Mouse (Mus musculus) forebrain, embryonic 10.5 days (tissue): ENCODE data around the gene Shc2. TPM values are rescaled to one million over a fixed set of nuclear protein-coding genes. Genes with fewer than 3 reads are reported as not detected.
A peak's percentile ranks its signal among the peaks of the same experiment; 100 is the strongest.

Experiments
- DNase-seq: peaks from one replicate; pipeline ENCODE4 v3.0.0-alpha.2; 2017; ENCODE audit warnings: low spot score; ENCODE audit errors: extremely low spot score
- H3K27ac ChIP-seq: fragments of 300-500 bp; sonication (generic); 2 replicates; pipeline ENCODE4 v1.5.1; 2016; ENCODE audit warnings: mild to moderate bottlenecking
- H3K27me3 ChIP-seq: fragments of 300-500 bp; sonication (generic); 2 replicates; pipeline ENCODE4 v1.6.1; 2016; ENCODE audit warnings: mild to moderate bottlenecking; ENCODE audit not compliant: poor library complexity, severe bottlenecking
- H3K36me3 ChIP-seq: fragments of 300-500 bp; sonication (generic); replicated peaks from 2 replicates; pipeline ENCODE4 v1.6.1; 2016; ENCODE audit warnings: mild to moderate bottlenecking, moderate library complexity
- H3K4me1 ChIP-seq: fragments of 300-500 bp; sonication (generic); 2 replicates; pipeline ENCODE4 v1.6.1; 2016
- H3K4me3 ChIP-seq: fragments of 300-500 bp; sonication (generic); 2 replicates; pipeline ENCODE4 v1.5.1; 2016; ENCODE audit warnings: mild to moderate bottlenecking, moderate library complexity
- H3K9me3 ChIP-seq: fragments of 300-500 bp; sonication (generic); 2 replicates; pipeline ENCODE4 v1.6.1; 2016; ENCODE audit warnings: mild to moderate bottlenecking, moderate library complexity
- WGBS: fragments of 180-500 bp; shearing (Covaris S2); methylation state at CpG from one replicate; pipeline ENCODE4 v1.1.7; 2016; 5-methylcytosine and 5-hydroxymethylcytosine counted together
- polyA plus RNA-seq: library from polyadenylated mRNA; unstranded; fragments of >200 nt; fragmentation: Nextera tagmentation; extraction: Ambion mirVana; gene quantifications from 2 replicates; pipeline ENCODE4 v1.2.1, GENCODE M21; 2016

The Shc2 gene
- polyA plus RNA-seq, 1 experiment from 2014 or later = 9.5 TPM

- WGBS = 40% methylated on average over 13 of the region's 13 CpGs
- no peak for DNase-seq
- H3K9me3 ChIP-seq = no peaks in the 10 kb centered on the region
- no peak overlapping the region for H3K4me3 ChIP-seq
- H3K27ac ChIP-seq = no peak overlapping the region
- H3K4me1 ChIP-seq = no peaks in the 10 kb centered on the region
- H3K36me3 ChIP-seq = no peaks in the 10 kb centered on the region
- H3K27me3 ChIP-seq = peaks cover 22% of the 10 kb centered on the region
Observed at GRCm38 (mm10) chr10:79597051-79597935, 40.4 kb downstream of the Shc2 start.

DNA sequence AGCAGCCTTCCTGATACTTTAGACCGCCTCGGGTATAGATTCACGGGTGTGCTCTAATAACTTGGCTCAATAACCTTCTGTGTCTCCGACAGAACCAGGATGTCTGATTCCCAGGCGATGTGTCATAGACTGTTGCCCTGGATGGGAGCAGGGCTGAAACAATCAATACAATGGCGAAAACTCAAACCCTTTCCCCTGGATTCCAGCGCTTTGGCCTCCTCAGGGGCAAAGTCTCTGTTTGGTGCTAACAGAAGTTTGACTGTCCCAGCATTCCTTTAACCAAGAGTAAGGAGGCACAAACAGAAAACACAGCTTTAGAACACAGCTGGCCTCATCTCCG lies 42.2 kb downstream of the Shc2 start:
- H3K9me3 ChIP-seq = no peaks in the 10 kb centered on the region
- H3K27me3 ChIP-seq = peaks cover 22% of the 10 kb centered on the region
- H3K36me3 ChIP-seq = no peaks in the 10 kb centered on the region
- no peak overlapping the region for H3K27ac ChIP-seq
- no peak overlapping the region for H3K4me3 ChIP-seq
- no peak for DNase-seq
- H3K4me1 ChIP-seq = no peaks in the 10 kb centered on the region
- 65% methylated on average over 8 of the region's 8 CpGs for WGBS

- peaks cover 22% of the 10 kb centered on the region for H3K27me3 ChIP-seq
- no peaks in the 10 kb centered on the region for H3K4me1 ChIP-seq
- H3K4me3 ChIP-seq = 0 out of 2 replicates have a peak overlapping the region, but pooled peaks have one; percentile 7
- WGBS = 20% methylated on average over 17 of the region's 17 CpGs
- no peak overlapping the region for H3K27ac ChIP-seq
- no peaks in the 10 kb centered on the region for H3K36me3 ChIP-seq
- no peaks in the 10 kb centered on the region for H3K9me3 ChIP-seq
- DNase-seq = peak; percentile 58
Observed at GRCm38 (mm10) chr10:79594872-79595589, 42.7 kb downstream of the Shc2 start.

- Histone ChIP-seq H3K4me1 (no peaks in the 10 kb centered on the region), H3K36me3 (no peaks in the 10 kb centered on the region), H3K4me3 (no peak overlapping the region), H3K27me3 (peaks cover 22% of the 10 kb centered on the region), H3K9me3 (no peaks in the 10 kb centered on the region), H3K27ac (no peak overlapping the region)
- 69% methylated on average over 6 of the region's 6 CpGs for WGBS
- no peak for DNase-seq
Observed at GRCm38 (mm10) chr10:79594111-79594510, 43.6 kb downstream of the Shc2 start.

DNA sequence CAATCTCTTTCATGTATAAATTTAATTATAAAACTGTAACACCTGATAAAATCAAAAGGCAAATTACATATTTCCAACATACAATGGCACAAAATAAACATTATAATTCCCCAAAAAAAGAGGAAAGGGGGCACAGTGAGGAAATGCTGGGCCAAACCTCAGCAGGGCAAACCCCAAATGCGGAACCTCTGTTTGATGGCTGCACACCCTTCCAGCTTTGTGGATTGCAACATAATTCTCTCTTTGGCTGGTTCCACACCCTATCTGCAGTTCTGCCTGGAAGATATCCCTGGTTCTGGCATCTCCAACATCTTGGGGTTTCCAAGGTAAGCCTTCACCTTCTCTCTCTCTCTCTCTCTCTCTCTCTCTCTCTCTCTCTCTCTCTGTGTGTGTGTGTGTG lies 47.0 kb downstream of the Shc2 start:
- Histone ChIP-seq H3K4me3 (no peak overlapping the region), H3K4me1 (no peaks in the 10 kb centered on the region), H3K9me3 (no peaks in the 10 kb centered on the region), H3K27me3 (peaks cover 19% of the 10 kb centered on the region), H3K36me3 (no peaks in the 10 kb centered on the region), H3K27ac (no peak overlapping the region)
- no peak for DNase-seq
- WGBS = 100% methylated on average over 1 of the region's 1 CpGs

DNA sequence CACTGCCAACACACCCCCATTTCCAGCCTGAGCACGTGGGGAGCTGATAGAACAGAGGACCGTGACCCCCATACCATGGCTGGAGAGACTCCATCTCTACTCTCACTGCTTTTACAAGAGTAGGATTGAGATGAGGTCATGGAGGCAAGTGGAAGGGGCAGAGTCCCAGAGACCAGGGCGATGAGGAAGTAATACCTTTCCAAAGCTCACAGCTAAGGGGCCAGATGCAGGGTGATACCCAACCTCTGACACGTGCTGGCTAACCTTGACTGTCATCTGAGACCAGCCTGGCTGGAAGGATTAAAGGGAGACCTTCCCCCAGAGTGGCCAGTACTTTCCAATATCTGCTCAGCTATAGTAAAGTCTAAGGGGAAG lies 50.0 kb downstream of the Shc2 start:
- H3K27me3 ChIP-seq = no peaks in the 10 kb centered on the region

DNA sequence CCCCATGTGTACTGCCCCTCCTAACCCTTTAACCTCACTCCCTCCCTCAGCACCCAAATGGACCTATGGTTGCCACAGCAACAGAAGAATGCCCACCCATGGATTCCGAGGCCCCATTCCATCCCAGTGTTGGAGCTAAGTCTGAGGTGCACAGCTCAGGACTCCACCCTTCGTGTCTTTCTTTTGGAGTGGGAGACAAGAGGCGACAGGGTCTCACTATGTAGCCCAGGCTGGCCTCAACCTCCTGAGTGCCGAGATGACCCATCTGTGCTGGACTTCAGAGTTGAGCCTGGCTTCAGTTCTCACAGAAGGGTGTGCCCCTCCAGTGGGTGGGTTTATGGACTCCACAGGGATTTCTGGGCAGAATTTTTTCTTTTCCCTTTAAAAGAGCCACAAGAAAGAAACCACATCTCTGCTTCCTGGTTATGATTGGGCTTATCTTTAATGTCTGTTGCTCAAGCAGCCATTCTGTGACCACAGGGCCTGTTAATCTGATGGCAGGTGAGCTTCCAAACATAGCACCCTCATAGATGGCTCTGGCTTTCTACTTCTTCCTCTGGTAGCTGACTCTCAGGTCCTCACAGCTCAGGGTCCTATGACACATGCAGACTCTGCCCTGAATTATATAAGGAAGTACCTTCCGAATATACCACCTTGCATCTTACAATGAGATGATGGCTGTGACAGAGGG lies 50.5 kb downstream of the Shc2 start, which contains the start of gene Theg:
Gene Theg, minus strand, starts transcription at position 271 of the 691 bp plus-strand sequence.
- H3K36me3 ChIP-seq = no peaks in the 10 kb centered on the region
- DNase-seq = no peak
- WGBS = 86% methylated on average over 5 of the region's 5 CpGs
- no peaks in the 10 kb centered on the region for H3K27me3 ChIP-seq
- no peak within 1 kb of the TSS for H3K27ac ChIP-seq
- no peaks in the 10 kb centered on the region for H3K4me1 ChIP-seq
- no peaks in the 10 kb centered on the region for H3K9me3 ChIP-seq
- no peak within 1 kb of the TSS for H3K4me3 ChIP-seq

More for the DNA sequence above, 50.0 kb downstream of the Shc2 start:
- no peak overlapping the region for H3K27ac ChIP-seq
- no peak for DNase-seq
- no peak overlapping the region for H3K4me3 ChIP-seq
- H3K36me3 ChIP-seq = no peaks in the 10 kb centered on the region
- H3K4me1 ChIP-seq = no peaks in the 10 kb centered on the region
- H3K9me3 ChIP-seq = no peaks in the 10 kb centered on the region
- 72% methylated on average over 4 of the region's 4 CpGs for WGBS

- no peaks in the 10 kb centered on the region for H3K9me3 ChIP-seq
- H3K4me1 ChIP-seq = no peaks in the 10 kb centered on the region
- H3K27ac ChIP-seq = no peak overlapping the region
- H3K27me3 ChIP-seq = no peaks in the 10 kb centered on the region
- H3K4me3 ChIP-seq = no peak overlapping the region
- DNase-seq = no peak
- 85% methylated on average over 8 of the region's 8 CpGs for WGBS
- no peaks in the 10 kb centered on the region for H3K36me3 ChIP-seq
Observed at GRCm38 (mm10) chr10:79586243-79586642, 51.5 kb downstream of the Shc2 start.

GRCm38 (mm10) chr10:79585723-79586122 lies 52.0 kb downstream of the Shc2 start:
- H3K27me3 ChIP-seq = no peaks in the 10 kb centered on the region
- H3K4me1 ChIP-seq = no peaks in the 10 kb centered on the region
- no peak overlapping the region for H3K27ac ChIP-seq
- H3K4me3 ChIP-seq = no peak overlapping the region
- WGBS = 94% methylated on average over 5 of the region's 5 CpGs
- H3K36me3 ChIP-seq = no peaks in the 10 kb centered on the region
- no peak for DNase-seq
- H3K9me3 ChIP-seq = no peaks in the 10 kb centered on the region

DNA sequence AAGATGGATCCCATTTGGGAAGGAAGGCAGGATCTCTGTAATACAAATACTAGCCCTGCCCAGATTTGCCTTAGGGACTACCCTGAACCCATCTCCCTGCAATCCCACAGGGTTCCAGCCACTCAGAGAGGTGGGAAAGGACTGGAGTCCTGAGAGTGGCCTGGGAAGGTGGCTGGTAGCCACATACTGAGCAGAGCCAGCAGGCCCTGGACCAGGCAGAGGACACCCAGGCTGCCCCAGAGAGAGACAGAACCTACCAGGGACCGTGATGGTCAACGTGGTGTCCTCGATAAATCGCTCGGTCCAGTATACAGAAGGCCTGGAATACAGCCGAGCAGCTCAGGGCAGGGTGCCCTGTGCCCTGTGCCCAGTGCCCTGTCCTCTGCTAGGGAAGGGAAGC lies 52.6 kb downstream of the Shc2 start:
- no peak overlapping the region for H3K27ac ChIP-seq
- H3K9me3 ChIP-seq = no peaks in the 10 kb centered on the region
- DNase-seq = no peak
- WGBS = 92% methylated on average over 6 of the region's 6 CpGs
- no peaks in the 10 kb centered on the region for H3K36me3 ChIP-seq
- no peaks in the 10 kb centered on the region for H3K4me1 ChIP-seq
- H3K27me3 ChIP-seq = peaks cover 4% of the 10 kb centered on the region; the same call in 1 of the 2 replicates
- H3K4me3 ChIP-seq = no peak overlapping the region

GRCm38 (mm10) chr10:79584426-79584825 lies 53.3 kb downstream of the Shc2 start:
- peaks cover 11% of the 10 kb centered on the region for H3K27me3 ChIP-seq
- 87% methylated on average over 9 of the region's 9 CpGs for WGBS
- no peak overlapping the region for H3K27ac ChIP-seq
- H3K36me3 ChIP-seq = no peaks in the 10 kb centered on the region
- DNase-seq = no peak
- H3K9me3 ChIP-seq = no peaks in the 10 kb centered on the region
- no peak overlapping the region for H3K4me3 ChIP-seq
- H3K4me1 ChIP-seq = no peaks in the 10 kb centered on the region

DNA sequence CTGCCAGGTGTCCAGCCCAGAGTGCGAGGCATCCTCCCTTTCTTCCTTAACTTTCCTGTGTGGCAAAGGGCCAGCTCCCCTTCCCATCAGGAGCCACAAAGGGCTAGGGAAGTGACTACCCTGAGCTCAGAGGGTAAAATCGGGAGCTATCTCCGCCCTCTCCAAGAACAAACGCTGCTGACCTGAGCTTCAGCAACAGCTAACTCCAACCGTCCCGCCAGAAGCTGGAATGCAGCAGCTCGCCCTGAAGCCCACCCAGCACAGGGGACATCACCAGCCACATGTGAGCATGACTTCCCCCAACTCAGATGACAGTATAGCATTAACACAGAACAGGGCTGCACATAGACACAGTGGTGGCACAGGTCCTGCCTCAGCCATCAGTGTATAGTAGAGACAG lies 53.7 kb downstream of the Shc2 start:
- H3K9me3 ChIP-seq = no peaks in the 10 kb centered on the region
- peaks cover 15% of the 10 kb centered on the region for H3K27me3 ChIP-seq
- 82% methylated on average over 7 of the region's 7 CpGs for WGBS
- no peak overlapping the region for H3K4me3 ChIP-seq
- no peaks in the 10 kb centered on the region for H3K36me3 ChIP-seq
- no peak for DNase-seq
- no peak overlapping the region for H3K27ac ChIP-seq
- H3K4me1 ChIP-seq = peaks cover 1% of the 10 kb centered on the region

- Histone ChIP-seq H3K27me3 (peaks cover 18% of the 10 kb centered on the region), H3K4me1 (peaks cover 12% of the 10 kb centered on the region), H3K36me3 (no peaks in the 10 kb centered on the region), H3K4me3 (no peak overlapping the region), H3K27ac (no peak overlapping the region), H3K9me3 (no peaks in the 10 kb centered on the region; the same call in 1 of the 2 replicates)
- 88% methylated on average over 8 of the region's 8 CpGs for WGBS
- DNase-seq = no peak
Observed at GRCm38 (mm10) chr10:79581501-79581900, 56.2 kb downstream of the Shc2 start.
